Mouse (Mus musculus): ENCODE results near the gene Pik3c2g. TPM values are rescaled to one million over a fixed set of nuclear protein-coding genes. Genes with fewer than 3 reads are reported as not detected.

The Pik3c2g gene
- total RNA-seq (2022): under 1 TPM in 2 of 4 experiments, not detected in 2; 0.12 to 0.49 TPM

DNA sequence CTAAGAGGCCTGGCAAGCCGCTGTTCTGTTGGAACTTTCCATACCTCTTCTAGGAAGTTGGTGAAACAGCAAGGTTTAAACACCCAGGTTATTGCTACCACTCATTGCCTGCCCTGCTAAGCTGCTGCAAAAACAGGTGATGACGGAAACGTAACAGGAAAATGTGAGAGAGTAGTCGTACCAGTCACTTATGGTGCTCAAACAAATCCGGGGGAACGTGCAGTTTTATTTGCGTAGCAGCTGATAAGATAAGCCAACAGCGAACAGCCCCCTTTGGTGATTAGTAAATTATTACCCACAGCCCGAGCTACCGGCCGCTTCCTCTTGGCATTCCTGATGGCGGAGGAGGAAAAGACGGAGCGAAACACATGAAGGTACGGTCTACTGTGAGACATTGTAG lies at the start of gene Pik3c2g:
Pik3c2g (plus strand) TSS at position 330 of the 400 bp plus-strand sequence.
- DNase-seq (ENCODE audit: low spot score in 2 of 2): no peak

DNA sequence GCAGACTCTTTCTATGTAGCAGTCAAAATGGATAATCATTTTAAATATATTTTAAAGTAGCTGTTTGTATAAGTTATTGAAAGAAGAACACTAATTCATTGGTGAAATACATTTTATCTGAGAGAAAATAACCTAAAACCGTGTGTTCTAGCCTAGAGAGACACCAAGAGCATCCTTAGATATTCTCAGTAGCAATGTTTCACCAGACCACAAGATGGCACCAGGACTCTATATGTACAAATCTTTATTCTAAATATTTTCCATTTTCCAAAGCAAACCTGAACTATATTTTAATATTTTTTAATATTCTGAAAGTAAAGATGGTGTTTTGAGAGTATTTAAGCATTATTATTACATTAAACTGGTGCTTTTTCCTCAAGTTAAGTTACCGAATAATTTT lies 48.6 kb upstream of the Pik3c2g start:
- no peak for DNase-seq (ENCODE audit: low spot score in 2 of 2)

DNA sequence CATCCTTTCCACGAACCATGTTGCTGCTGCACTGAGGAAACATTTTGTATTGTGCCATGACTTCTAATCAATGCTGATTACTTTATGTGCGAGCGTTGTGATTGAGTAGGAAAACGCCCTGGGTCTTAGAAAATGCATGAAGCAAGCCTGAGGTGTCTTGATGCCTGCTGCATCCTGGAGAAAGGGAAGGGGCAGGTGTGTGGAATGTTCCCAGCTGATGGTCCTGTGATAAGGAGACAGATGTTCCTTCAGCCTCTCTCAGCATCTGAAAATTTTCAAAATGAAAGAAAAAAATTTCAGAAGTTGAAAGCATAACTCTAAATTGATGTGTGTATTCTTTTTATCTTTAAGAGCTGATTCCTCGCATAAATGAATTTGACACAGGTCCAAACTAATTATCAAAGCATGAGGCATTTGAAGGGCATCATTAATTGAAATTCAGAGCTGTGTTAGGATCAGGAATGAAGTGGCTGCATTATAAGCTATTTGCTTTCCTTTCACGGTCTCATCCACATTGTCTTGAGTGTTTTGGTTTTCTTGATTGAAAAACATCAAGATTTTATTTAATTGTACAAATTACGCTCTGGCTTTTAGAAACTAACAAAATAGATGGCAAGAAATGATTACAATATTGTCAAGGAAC lies 31.4 kb upstream of the Pik3c2g start:
- DNase-seq (ENCODE audit: low spot score in 2 of 2): no peak

GRCm38 (mm10) chr6:139569211-139569610 lies 17.8 kb upstream of the Pik3c2g start:
- no peak for DNase-seq (ENCODE audit: low spot score in 2 of 2)

- no peak for DNase-seq (ENCODE audit: low spot score in 2 of 2)
Measured at GRCm38 (mm10) chr6:139575854-139576253, 11.2 kb upstream of the Pik3c2g start.

GRCm38 (mm10) chr6:139576261-139577014 lies 10.6 kb upstream of the Pik3c2g start:
- no peak for DNase-seq (ENCODE audit: low spot score in 2 of 2)

DNA sequence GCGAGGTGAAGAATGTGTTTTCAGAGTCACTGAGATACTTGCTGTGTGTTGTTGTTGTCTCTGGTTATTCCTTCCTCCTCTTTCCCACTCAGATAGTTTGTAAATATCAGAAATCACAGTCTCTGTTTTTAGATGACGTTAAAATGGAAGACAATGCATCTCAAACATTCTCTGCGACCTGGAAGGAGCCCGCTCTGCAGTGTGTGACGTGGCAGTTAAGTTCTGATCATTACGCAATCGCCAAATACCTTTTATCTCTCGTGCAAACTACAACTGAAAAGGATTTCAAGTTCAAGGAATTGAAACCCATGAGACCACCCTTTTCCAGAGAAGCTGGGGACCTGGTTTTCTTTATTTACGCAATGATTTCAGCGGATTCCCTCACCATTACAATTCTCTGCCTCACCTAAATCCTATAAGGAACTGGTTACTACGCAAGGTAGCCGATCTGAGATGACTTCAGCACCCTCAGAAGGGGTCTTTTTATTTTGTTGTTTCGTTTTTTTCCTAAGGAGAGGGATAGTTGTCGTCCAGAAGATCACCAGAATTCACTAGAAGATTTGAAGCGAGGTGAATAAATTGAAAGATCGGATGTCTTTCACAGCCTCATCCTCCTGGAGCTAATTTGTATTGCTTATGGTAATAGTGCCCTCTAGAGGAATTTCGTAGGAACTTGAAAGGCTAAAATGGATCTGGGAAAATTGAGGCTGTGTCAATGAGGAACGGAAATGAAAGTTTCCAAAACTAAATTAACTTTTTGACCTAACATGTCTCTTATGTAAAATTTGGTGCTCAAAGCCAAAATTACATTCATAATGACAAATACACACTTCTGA lies 9.8 kb upstream of the Pik3c2g start:
- no peak for DNase-seq (ENCODE audit: low spot score in 2 of 2)

GRCm38 (mm10) chr6:139587478-139587877 lies 457 bp downstream of the Pik3c2g start:
- no peak for DNase-seq (ENCODE audit: low spot score in 2 of 2)

DNA sequence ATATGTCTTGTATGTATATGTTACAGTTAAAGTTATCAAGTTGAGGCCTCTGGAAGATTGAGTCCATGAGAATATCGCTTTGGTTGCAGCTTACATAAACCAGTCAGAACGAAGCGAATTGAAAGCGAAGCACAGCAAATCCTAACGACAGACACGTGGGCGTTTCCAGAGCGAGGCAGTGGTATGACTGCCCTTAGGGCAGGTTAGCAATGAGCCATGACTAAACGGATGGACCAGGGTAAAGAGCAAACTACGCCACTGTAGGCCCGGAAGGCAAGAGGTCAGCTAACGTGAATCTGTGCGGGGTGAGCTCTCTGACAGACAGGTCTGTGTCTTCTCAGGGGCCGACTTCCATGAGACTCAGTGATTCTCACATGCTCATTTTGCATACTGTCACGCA lies 1.4 kb downstream of the Pik3c2g start:
- no peak for DNase-seq (ENCODE audit: low spot score in 2 of 2)

DNA sequence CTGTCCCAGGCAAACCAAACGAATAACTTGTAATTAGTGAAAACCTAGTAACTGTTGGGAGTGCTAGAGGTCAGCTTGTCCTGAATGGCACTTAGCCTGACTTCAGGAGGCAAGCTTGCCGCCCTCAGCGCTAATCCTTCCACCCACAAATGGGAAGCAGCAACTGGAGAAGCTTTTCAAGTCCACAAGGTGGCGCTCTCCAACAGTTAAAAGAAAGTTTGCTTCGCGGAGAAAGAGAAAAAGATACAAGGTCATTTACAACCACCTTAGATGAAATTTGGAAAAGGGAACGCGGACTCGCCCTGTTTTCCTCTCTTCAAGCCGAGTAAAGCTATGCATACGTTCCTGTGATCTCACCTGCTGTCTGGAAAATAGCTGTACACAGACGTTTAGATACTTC lies 2.3 kb downstream of the Pik3c2g start:
- peak; percentile 31 to 57 for DNase-seq (ENCODE audit: low spot score in 2 of 2)

DNA sequence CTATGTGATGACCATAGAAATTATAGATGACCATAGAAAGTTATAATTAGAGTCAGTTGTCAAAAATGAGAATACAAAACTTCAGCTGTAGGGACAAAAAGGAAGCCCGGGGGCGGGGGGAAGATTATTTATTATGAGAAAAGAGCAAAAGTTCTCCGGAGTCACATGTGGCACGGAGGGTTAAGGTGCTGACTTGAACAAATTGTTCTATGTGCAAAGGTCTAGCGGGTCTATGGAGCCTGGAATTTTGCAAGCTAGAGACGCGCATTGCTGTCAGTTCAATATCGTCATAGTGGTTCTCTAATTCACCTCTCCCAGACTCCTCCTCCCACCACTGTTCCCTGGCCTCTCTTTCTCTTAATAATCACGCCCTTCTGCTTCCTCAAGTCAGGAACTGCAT lies 2.8 kb downstream of the Pik3c2g start:
- DNase-seq (ENCODE audit: low spot score in 2 of 2): no peak

DNA sequence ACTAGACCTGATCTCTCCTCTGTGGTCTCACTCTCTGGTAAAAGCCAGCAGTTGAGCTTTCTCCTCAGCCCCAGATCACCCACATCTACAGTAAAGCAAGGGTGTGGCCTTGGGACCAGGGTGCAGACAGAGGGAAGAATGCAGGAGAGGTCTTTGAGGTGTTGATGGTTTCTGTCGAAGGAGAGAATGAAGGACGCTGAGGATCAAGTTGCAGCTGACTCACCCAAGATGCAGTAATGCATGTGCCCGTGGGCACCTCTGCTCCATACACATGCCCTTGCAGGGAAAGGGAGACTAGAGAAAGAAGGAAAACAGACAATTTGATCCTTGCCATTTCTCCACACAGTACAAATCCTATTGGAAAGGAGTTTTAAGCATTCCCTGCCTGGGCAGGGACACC lies 5.1 kb downstream of the Pik3c2g start:
- DNase-seq (ENCODE audit: low spot score in 2 of 2): no peak

GRCm38 (mm10) chr6:139596433-139596832 lies 9.4 kb downstream of the Pik3c2g start:
- no peak for DNase-seq (ENCODE audit: low spot score in 2 of 2)

GRCm38 (mm10) chr6:139599216-139599615 lies 12.2 kb downstream of the Pik3c2g start:
- DNase-seq (ENCODE audit: low spot score in 2 of 2): no peak

DNA sequence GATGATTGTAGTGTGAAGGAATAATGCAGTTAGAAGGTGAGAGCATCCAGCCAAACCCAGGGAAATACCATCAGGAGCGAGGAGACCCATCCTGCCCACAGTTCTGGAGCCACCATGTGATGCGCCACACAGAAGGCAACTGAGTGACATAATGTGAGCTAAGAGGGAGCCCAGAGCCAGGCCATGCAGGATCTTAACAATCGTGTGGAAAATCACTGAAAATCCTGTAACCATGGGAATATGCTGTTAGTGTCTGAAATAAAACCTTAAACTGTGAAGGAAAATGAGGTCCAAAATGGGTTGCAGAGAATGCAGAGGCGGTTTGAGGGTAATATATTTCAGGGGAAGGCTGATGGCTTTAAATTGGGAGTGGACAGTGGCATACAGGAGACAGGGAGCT lies 31.8 kb downstream of the Pik3c2g start:
- DNase-seq (ENCODE audit: low spot score in 2 of 2): no peak

DNA sequence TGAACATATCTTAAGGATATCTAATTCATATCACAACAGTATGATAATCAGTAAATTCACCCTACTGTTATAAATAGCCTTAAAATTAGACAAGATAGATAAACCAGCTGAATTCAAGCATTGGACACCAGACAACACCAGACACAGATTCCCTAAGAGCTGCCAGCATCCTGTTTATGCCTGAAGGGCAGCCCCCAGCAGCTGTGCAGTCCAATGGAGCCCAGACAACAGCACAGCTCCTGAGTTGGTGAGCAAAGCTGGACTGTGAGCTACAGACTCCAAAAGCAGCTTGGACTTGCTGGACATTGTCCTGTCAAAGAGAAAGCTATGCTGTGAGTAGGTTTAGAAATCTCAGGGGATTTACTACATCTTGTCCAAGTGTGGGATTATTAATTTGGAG lies 37.7 kb downstream of the Pik3c2g start:
- DNase-seq (ENCODE audit: low spot score in 2 of 2): no peak

GRCm38 (mm10) chr6:139634561-139634960 lies 47.5 kb downstream of the Pik3c2g start:
- DNase-seq (ENCODE audit: low spot score in 2 of 2): no peak

GRCm38 (mm10) chr6:139655399-139655798 lies 68.4 kb downstream of the Pik3c2g start:
- DNase-seq (ENCODE audit: low spot score in 2 of 2): peak in 1 of 2 experiments; percentile 33

DNA sequence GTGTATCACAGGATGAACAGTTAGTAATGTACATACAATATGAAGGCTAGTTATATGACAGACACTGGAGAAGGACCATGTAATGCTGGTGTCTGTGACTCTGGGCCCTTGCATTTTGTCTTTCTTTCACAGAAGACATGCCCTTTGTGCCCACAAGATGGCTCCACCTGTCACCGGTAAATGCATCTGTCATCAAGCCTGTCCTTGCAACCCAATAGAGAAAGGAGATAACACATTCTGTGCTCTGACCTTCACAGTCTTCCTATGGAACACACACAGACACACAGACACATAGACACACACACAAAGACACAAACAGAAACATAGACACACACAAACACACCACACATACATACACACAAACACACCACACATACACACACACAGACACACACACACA lies 75.4 kb downstream of the Pik3c2g start:
- DNase-seq (ENCODE audit: low spot score in 2 of 2): peak in 1 of 2 experiments; percentile 23

GRCm38 (mm10) chr6:139718416-139718984 lies 131.5 kb downstream of the Pik3c2g start:
- no peak for DNase-seq (ENCODE audit: low spot score in 2 of 2)

- DNase-seq (ENCODE audit: low spot score in 2 of 2): no peak
Measured at GRCm38 (mm10) chr6:139719639-139720221, 132.7 kb downstream of the Pik3c2g start.
